ENCODE assay signal across 8 mouse cellular contexts in genomic region chr6:17169971-17170781, GRCm38 (mm10).
DNase-seq lines count a peak whose midpoint lies in the region; TF ChIP-seq lines count a peak whose summit lies in the region.

No protein-coding gene starts in this region.

- no peak for TF ChIP-seq POLR2A in liver, adult 2 months (IDR thresholded peaks at IDR 0.05; ENCODE audit: extremely low read depth, insufficient read depth, low read length)
- TF ChIP-seq POLR2A in myocyte (IDR thresholded peaks at IDR 0.05; ENCODE audit: insufficient read length, low read depth), result no peak

- H3K79me2 ChIP-seq in liver, adult 2 months (ENCODE audit: control insufficient read depth, insufficient read depth, low read length), result no peaks in the 10 kb centered on the region
- no peaks in the 10 kb centered on the region for H3K79me2 ChIP-seq in myocyte (ENCODE audit: control insufficient read depth, insufficient read depth)

- H3ac ChIP-seq in myocyte (ENCODE audit: control insufficient read depth, insufficient read length), result no peak overlapping the region

- TF ChIP-seq CTCF in liver, adult 2 months (IDR thresholded peaks at IDR 0.05; ENCODE audit: low read depth, low read length), result no peak

- no peak overlapping the region for H3K9ac ChIP-seq in liver, adult 2 months (ENCODE audit: low read depth, low read length)

- H3K36me3 ChIP-seq in liver, adult 2 months (ENCODE audit: control insufficient read depth, insufficient read depth, low read length), result no peaks in the 10 kb centered on the region
- no peaks in the 10 kb centered on the region for H3K36me3 ChIP-seq in myocyte (ENCODE audit: control insufficient read depth, insufficient read depth)

- no peak overlapping the region for H3K4me3 ChIP-seq in liver, adult 2 months (ENCODE audit: insufficient read depth, low read depth, low read length)
- H3K4me3 ChIP-seq in myocyte, result peak overlapping the region; percentile 19

- H3K27ac ChIP-seq in liver, adult 2 months (replicated peaks; ENCODE audit: insufficient read depth, low read depth, low read length), result no peak overlapping the region

- no peaks in the 10 kb centered on the region for H3K27me3 ChIP-seq in liver, adult 2 months (ENCODE audit: control insufficient read depth, insufficient read depth, low read length)
- no peaks in the 10 kb centered on the region for H3K27me3 ChIP-seq in myocyte (ENCODE audit: control insufficient read depth, insufficient read depth, insufficient read length)

- peak overlapping the region; percentile 89 for H3K4me2 ChIP-seq in myocyte (ENCODE audit: low read depth)

- WGBS in liver, adult 2 months, result 74% methylated on average over 18 of the region's 18 CpGs

- peaks cover 6% of the 10 kb centered on the region for H3K4me1 ChIP-seq in liver, adult 2 months (ENCODE audit: control insufficient read depth, insufficient read depth, low read length)

- peak; percentile 47 for DNase-seq in liver, adult 2 months (ENCODE audit: extremely low read depth, low read depth, low spot score)
- DNase-seq in liver, result no peak
- DNase-seq in frontal cortex, postnatal 10 days (ENCODE audit: low spot score in 2 of 2), result peak; percentile 34 to 55
- peak; percentile 80 for DNase-seq in heart, postnatal 4 days
- peak; percentile 33 to 49 for DNase-seq in left cerebral cortex, adult 9 months (ENCODE audit: low spot score in 2 of 2)
- peak; percentile 58 for DNase-seq in telencephalon, adult 2 months (ENCODE audit: low read depth, low spot score)
- DNase-seq in spleen, adult 12 weeks (ENCODE audit: low spot score), result no peak

TF ChIP-seq in myocyte, 11 proteins besides CTCF, POLR2A, EP300 and RAD21:
- TF ChIP-seq REST (IDR thresholded peaks at IDR 0.05; ENCODE audit: insufficient read depth, insufficient read length), result no peak
- TF ChIP-seq MAX (IDR thresholded peaks at IDR 0.05; ENCODE audit: low read depth), result no peak
- TF ChIP-seq E2F4 (IDR thresholded peaks at IDR 0.05; ENCODE audit: insufficient read depth), result no peak
- no peak for TF ChIP-seq SRF (IDR thresholded peaks at IDR 0.05; ENCODE audit: control insufficient read depth, insufficient read length, low read depth)
- TF ChIP-seq MYOG (IDR thresholded peaks at IDR 0.05; ENCODE audit: control insufficient read depth in 1 of 3, insufficient read depth in 1 of 3, insufficient read length in 2 of 3, low read depth in 2 of 3), result no peak
- no peak for TF ChIP-seq CEBPB (IDR thresholded peaks at IDR 0.05; ENCODE audit: insufficient read depth, poor library complexity, severe bottlenecking)
- no peak for TF ChIP-seq TCF3 (IDR thresholded peaks at IDR 0.05; ENCODE audit: insufficient read length, low read depth)

Comparison
In these comparisons a context has a peak if more than half of its experiments do, and no peak if none do; other contexts are left out.
1. DNase-seq: peak in liver, adult 2 months (single experiment), frontal cortex, postnatal 10 days (2 of 2), heart, postnatal 4 days (single experiment), left cerebral cortex, adult 9 months (2 of 2) and telencephalon, adult 2 months (single experiment); none in liver (single experiment) and spleen, adult 12 weeks (single experiment).